Mouse (Mus musculus) stomach, postnatal 0 days (tissue): ENCODE data around the gene Nxnl1. TPM values are rescaled to one million over a fixed set of nuclear protein-coding genes. Genes with fewer than 3 reads are reported as not detected.

ENCODE experiments used
- ATAC-seq: fragments of 200-750 bp; cut with Nextera tagmentation; 2 replicates; pipeline ENCODE4 v1.8.0; 2017; ENCODE audit not compliant: low FRiP score, low TSS enrichment
- DNase-seq: peaks from one replicate; pipeline ENCODE4 v3.0.0-alpha.2; 2016; ENCODE audit warnings: low spot score
- H3K27ac ChIP-seq: fragments of 300-500 bp; sonication (generic); replicated peaks from 2 replicates; pipeline ENCODE4 v1.5.1; 2014; ENCODE audit warnings: mild to moderate bottlenecking, control low read depth
- H3K27me3 ChIP-seq: fragments of 300-500 bp; sonication (generic); 2 replicates; pipeline ENCODE4 v1.6.1; 2014; ENCODE audit warnings: low read length; ENCODE audit not compliant: control insufficient read depth, insufficient read depth
- H3K36me3 ChIP-seq: fragments of 300-500 bp; sonication (generic); 2 replicates; pipeline ENCODE4 v1.6.1; 2014; ENCODE audit warnings: low read length, mixed read lengths; ENCODE audit not compliant: control insufficient read depth, insufficient read depth
- H3K4me1 ChIP-seq: fragments of 300-500 bp; sonication (generic); replicated peaks from 2 replicates; pipeline ENCODE4 v1.6.1; 2014; ENCODE audit warnings: antibody characterized with exemption; ENCODE audit not compliant: control insufficient read depth, insufficient read depth
- H3K4me2 ChIP-seq: fragments of 300-500 bp; sonication (generic); replicated peaks from 2 replicates; pipeline ENCODE4 v1.6.1; 2014; ENCODE audit warnings: low read depth, mild to moderate bottlenecking, control low read depth, moderate library complexity
- H3K4me3 ChIP-seq: fragments of 300-500 bp; sonication (generic); 2 replicates; pipeline ENCODE4 v1.5.1; 2014; ENCODE audit warnings: low read depth, low read length, control low read depth
- H3K9ac ChIP-seq: fragments of 300-500 bp; sonication (generic); 2 replicates; pipeline ENCODE4 v1.6.1; 2014; ENCODE audit warnings: mild to moderate bottlenecking, low read length, control low read depth, mixed read lengths
- H3K9me3 ChIP-seq: fragments of 300-500 bp; sonication (generic); 2 replicates; pipeline ENCODE4 v1.6.1; 2016; ENCODE audit warnings: low read length; ENCODE audit not compliant: control insufficient read depth
- CTCF ChIP-seq: IDR thresholded peaks from 2 replicates; pipeline ENCODE4 v1.5.1; 2016; ENCODE audit warnings: antibody characterized with exemption, low read depth, mild to moderate bottlenecking, moderate library complexity
- EP300 ChIP-seq: optimal IDR thresholded peaks from 2 replicates; pipeline ENCODE3; 2016; ENCODE audit warnings: antibody characterized with exemption
- WGBS: fragments of 180-500 bp; shearing (Covaris S2); extraction: QIAGEN DNeasy Blood & Tissue Kit; methylation state at CpG from one replicate; pipeline ENCODE4 v1.1.7; 2014; 5-methylcytosine and 5-hydroxymethylcytosine counted together
- polyA plus RNA-seq: library from polyadenylated mRNA; unstranded; fragments of >200 nt; fragmentation: Nextera tagmentation; extraction: Ambion mirVana; gene quantifications from 2 replicates; pipeline ENCODE4 v1.2.1, GENCODE M21; 2015

Gene Nxnl1
- polyA plus RNA-seq, 1 experiment from 2014 or later = 0.04 TPM

DNA sequence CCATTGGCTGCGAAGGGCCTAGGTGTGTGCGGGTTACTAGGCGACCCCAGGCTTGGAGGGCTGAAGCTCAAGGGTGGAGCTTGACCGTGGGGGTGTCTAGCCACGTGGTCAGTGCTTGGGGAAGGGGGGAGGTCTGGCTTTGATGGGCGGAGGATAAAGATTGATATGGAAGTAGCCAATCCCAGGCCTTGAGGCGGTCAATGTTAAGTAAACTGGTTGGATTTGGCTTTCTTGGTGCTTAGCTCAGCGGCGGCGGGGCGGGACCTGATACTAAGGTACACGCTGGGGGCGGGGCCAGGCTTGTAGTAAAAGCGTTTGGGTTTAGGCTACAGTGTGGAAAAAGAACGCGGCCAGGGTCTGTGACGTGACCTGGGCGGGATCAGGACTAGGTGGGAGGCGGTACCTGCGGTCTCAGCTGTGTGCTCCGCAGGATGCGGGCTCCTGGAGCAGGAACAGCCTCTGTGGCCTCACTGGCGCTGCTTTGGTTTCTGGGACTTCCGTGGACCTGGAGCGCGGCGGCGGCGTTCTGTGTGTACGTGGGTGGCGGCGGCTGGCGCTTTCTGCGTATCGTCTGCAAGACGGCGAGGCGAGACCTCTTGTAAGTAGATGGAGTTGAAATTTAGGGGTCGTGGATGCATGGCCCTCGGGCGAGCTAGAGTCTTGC is 4.0 kb upstream of the Nxnl1 start:
- H3K9ac ChIP-seq = peak overlapping the region; percentile 60
- peak overlapping the region; percentile 60 for H3K4me3 ChIP-seq
- peak; percentile 90 for ATAC-seq
- TF ChIP-seq CTCF (peak; percentile 29; the same call in 1 of the 2 replicates), EP300 (no peak)
- peak overlapping the region; percentile 81 for H3K4me2 ChIP-seq
- H3K9me3 ChIP-seq = no peaks in the 10 kb centered on the region
- peak overlapping the region; percentile 93 for H3K27ac ChIP-seq
- WGBS = under 1% methylated on average over 41 of the region's 41 CpGs
- H3K36me3 ChIP-seq = no peaks in the 10 kb centered on the region
- no peaks in the 10 kb centered on the region for H3K27me3 ChIP-seq
- DNase-seq = peak; percentile 99
- H3K4me1 ChIP-seq = peaks cover 4% of the 10 kb centered on the region; the same call in 1 of the 2 replicates

DNA sequence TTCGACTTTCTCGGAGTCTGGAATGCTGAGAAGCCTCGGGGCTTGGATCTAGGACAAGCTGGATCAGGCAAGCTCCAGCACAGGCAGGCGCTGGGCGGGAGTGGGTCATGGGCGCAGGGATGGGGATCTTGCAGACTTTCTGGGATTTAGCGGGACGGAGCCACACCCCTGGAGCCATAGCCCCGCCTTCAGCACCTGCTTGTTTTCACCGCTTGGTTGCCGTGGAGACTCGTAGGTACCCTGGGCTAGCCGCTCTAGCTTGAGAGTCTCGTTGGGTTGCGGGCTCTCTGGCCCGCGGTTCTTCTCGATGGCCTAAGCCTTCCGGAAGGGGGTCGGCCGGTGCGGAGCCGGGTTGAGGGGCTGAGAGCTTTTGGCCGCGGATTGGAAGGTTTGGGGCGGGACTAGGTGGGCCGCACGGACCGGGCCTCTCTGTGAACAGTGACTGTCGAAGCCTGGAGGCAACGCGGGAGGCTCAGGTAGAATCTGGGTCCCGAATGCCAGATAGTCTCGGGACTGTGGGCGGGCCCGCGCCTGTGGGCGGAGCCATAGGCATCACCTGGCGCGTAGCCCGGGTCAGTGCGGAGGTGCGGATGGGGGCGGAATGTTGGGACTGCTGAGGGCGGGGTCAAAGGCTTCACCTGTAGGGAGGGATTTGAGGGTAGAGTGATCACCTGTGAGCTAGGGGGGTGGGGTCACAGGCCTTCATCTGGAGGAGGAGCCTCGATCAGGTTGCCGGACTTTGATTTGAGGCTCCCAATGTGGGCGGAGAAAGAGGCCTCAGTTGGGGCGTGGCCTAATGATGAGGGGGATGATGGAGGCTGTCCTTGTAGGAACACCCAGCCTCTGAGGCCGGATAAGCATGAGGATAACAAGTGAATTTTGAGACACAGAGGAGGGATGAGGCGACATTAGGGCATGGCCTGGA is 3.2 kb upstream of the Nxnl1 start:
- Histone ChIP-seq H3K4me3 (peak overlapping the region; percentile 60), H3K36me3 (no peaks in the 10 kb centered on the region), H3K27me3 (no peaks in the 10 kb centered on the region), H3K9ac (peak overlapping the region; percentile 60), H3K4me2 (peak overlapping the region; percentile 81), H3K27ac (peak overlapping the region; percentile 93), H3K9me3 (no peaks in the 10 kb centered on the region), H3K4me1 (peaks cover 4% of the 10 kb centered on the region; the same call in 1 of the 2 replicates)
- TF ChIP-seq CTCF = 0 out of 2 replicates have a peak, but pooled peaks have one; percentile 1
- TF ChIP-seq EP300 = no peak
- ATAC-seq = peak; percentile 82
- DNase-seq = peak; percentile 97
- WGBS = under 1% methylated on average over 48 of the region's 51 CpGs

DNA sequence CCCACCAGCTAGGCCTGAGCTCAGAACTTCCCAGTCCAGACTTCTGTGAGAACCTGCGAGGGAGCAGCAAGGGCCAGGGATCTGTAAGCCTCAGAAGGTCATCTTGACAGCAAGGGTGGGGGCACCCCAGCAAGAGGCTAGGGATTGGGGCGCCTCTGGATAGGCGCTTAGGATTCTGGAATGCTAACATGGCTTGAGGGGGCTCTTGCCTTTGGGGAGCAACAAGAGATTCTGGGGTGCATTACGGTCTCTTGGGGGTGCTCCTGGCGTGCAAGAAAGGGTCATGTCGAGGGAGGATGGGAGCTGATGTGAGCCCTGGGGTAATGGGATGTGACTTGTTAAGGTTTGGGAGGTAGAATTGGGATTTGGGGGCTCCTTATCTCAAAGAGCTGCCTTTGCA is 2.5 kb upstream of the Nxnl1 start:
- no peak for ATAC-seq
- Histone ChIP-seq H3K27me3 (no peaks in the 10 kb centered on the region), H3K36me3 (no peaks in the 10 kb centered on the region), H3K9ac (no peak overlapping the region; the same call in 1 of the 2 replicates), H3K4me3 (peak overlapping the region; percentile 60; the same call in 1 of the 2 replicates), H3K4me1 (peaks cover 4% of the 10 kb centered on the region; the same call in 1 of the 2 replicates), H3K9me3 (no peaks in the 10 kb centered on the region), H3K4me2 (peak overlapping the region; percentile 81), H3K27ac (peak overlapping the region; percentile 93)
- TF ChIP-seq CTCF (no peak), EP300 (no peak)
- no peak for DNase-seq
- 26% methylated on average over 6 of the region's 6 CpGs for WGBS

DNA sequence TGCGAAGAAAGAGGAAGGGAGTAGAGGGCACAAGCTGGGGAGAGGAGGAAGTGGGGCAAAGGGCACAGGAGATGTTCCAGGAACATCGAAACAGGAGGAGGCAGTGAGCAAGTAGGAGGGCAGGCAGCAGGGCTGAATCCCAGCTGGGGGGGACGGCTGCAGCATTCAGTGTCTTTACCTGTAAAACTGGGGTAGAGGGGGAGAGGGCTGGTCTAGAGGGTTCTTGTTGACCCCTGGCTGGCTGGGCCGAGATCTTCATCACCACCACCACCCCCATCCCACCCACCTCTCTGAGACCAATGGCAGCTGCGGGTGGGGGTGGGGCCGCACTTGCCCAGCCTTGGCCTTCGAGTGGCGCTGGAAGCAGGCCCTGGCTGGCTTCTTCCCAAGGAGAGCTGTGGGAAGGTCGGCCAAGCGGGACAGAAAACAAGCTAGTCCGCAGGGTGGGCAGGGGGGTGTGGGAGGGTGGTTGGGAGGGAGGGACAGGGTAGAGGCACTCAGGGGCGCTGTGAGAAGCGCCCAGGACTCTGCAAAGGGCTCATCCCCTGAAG is 2.1 kb upstream of the Nxnl1 start, which contains the start of gene Slc27a1:
TSS of gene Slc27a1 (plus strand) at position 496 of the 551 bp plus-strand sequence.
- peaks cover 4% of the 10 kb centered on the region; the same call in 1 of the 2 replicates for H3K4me1 ChIP-seq
- H3K36me3 ChIP-seq = no peaks in the 10 kb centered on the region
- H3K27ac ChIP-seq = peak within 1 kb of the TSS; percentile 93
- H3K4me2 ChIP-seq = peak within 1 kb of the TSS; percentile 81
- DNase-seq = peak; percentile 45
- H3K27me3 ChIP-seq = no peaks in the 10 kb centered on the region
- no peak for ATAC-seq
- peak within 1 kb of the TSS; percentile 60 for H3K4me3 ChIP-seq
- no peaks in the 10 kb centered on the region for H3K9me3 ChIP-seq
- 21% methylated on average over 13 of the region's 13 CpGs for whole genome bisulfite sequencing
- TF ChIP-seq CTCF (no peak), EP300 (no peak)
- H3K9ac ChIP-seq = peak within 1 kb of the TSS; percentile 56

DNA sequence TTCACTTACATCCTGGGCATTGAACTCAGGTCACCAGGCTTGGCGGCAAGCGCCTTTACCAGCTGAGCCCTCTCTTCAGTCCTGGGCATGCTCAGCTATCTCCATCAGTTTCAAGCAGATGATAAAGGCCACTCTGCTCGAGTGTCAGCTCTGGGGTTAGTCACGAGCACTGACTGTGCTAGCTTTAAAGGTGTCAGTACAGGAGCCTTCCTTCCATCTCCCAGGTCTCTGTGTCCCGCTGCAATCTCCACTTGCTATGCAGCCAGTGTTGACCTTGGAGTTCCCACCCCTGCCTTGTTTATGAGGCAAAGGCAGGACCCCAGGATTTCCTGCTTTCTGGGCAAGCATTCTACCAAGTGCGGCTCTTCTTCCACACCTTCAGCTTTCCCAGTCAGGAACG is 1.2 kb upstream of the Nxnl1 start:
- Histone ChIP-seq H3K4me3 (no peak overlapping the region), H3K4me2 (no peak overlapping the region), H3K36me3 (no peaks in the 10 kb centered on the region), H3K27me3 (no peaks in the 10 kb centered on the region), H3K9ac (no peak overlapping the region), H3K4me1 (0 out of 2 replicates have a peak, but pooled peaks cover 4% of the 10 kb centered on the region), H3K27ac (no peak overlapping the region), H3K9me3 (no peaks in the 10 kb centered on the region)
- 73% methylated on average over 7 of the region's 7 CpGs for whole genome bisulfite sequencing
- TF ChIP-seq CTCF (no peak), EP300 (no peak)
- DNase-seq = no peak
- ATAC-seq = no peak
